Mouse (Mus musculus) MEL (cell line): ENCODE data around the gene Lce1l. TPM values are rescaled to one million over a fixed set of nuclear protein-coding genes. Genes with fewer than 3 reads are reported as not detected.

ENCODE experiments used
- DNase-seq: peaks from one replicate; pipeline ENCODE4 v3.0.0; 2011; ENCODE audit warnings: low read depth, low spot score
- H3K27ac ChIP-seq: 2 replicates; pipeline ENCODE4 v1.5.1; 2012; ENCODE audit warnings: low read depth, mild to moderate bottlenecking, control low read depth, low read length, moderate library complexity; ENCODE audit not compliant: control insufficient read depth
- H3K27me3 ChIP-seq, 2 experiments: fragments of 150-350 bp in 1 of 2; sonication (generic) in 1 of 2; 2 replicates each; pipeline ENCODE4 v1.6.1; 2012; ENCODE audit warnings: low read length in 2 of 2, mild to moderate bottlenecking in 2 of 2, improper control_type of control experiment in 1 of 2, moderate library complexity in 1 of 2; ENCODE audit not compliant: insufficient read depth in 2 of 2, control insufficient read depth in 1 of 2
- H3K36me3 ChIP-seq, 2 experiments: 2 replicates each; pipeline ENCODE4 v1.6.1; 2012 to 2014; ENCODE audit warnings: low read length in 2 of 2, improper control_type of control experiment in 1 of 2, inconsistent platforms in 1 of 2, mild to moderate bottlenecking in 1 of 2; ENCODE audit not compliant: insufficient read depth in 2 of 2, control insufficient read depth in 1 of 2
- H3K4me1 ChIP-seq, 2 experiments: fragments of 150-350 bp in 1 of 2; sonication (generic) in 1 of 2; 2 replicates each; pipeline ENCODE4 v1.6.1; 2012; ENCODE audit warnings: low read length in 2 of 2, improper control_type of control experiment in 1 of 2, mild to moderate bottlenecking in 1 of 2; ENCODE audit not compliant: insufficient read depth in 2 of 2, control insufficient read depth in 1 of 2
- H3K4me3 ChIP-seq, 2 experiments: fragments of 150-350 bp in 1 of 2; sonication (generic) in 1 of 2; 2 replicates each; pipeline ENCODE4 v1.5.1; 2012; ENCODE audit warnings: low read depth in 2 of 2, low read length in 2 of 2, mild to moderate bottlenecking in 2 of 2, moderate library complexity in 2 of 2, control low read depth in 1 of 2, improper control_type of control experiment in 1 of 2; ENCODE audit not compliant: control insufficient read depth in 1 of 2, insufficient read depth in 1 of 2
- H3K79me2 ChIP-seq: 2 replicates; pipeline ENCODE4 v1.6.1; 2012; ENCODE audit warnings: mild to moderate bottlenecking, low read length, moderate library complexity; ENCODE audit not compliant: control insufficient read depth, poor library complexity, insufficient read depth
- H3K9ac ChIP-seq: 2 replicates; pipeline ENCODE4 v1.6.1; 2012; ENCODE audit warnings: low read depth, mild to moderate bottlenecking, control low read depth, low read length, moderate library complexity; ENCODE audit not compliant: control insufficient read depth, poor library complexity, severe bottlenecking
- H3K9me3 ChIP-seq: fragments of 150-350 bp; sonication (generic); replicated peaks from 2 replicates; pipeline ENCODE4 v1.6.1; 2012; ENCODE audit warnings: mild to moderate bottlenecking, low read length, improper control_type of control experiment, moderate library complexity; ENCODE audit not compliant: insufficient read depth
- CHD1 ChIP-seq: IDR thresholded peaks from 2 replicates; pipeline ENCODE4 v1.6.1; 2012; ENCODE audit warnings: low read depth, mild to moderate bottlenecking, inconsistent platforms, low read length, improper control_type of control experiment
- POLR2AphosphoS2 ChIP-seq: IDR thresholded peaks from 2 replicates; pipeline ENCODE4 v1.6.1; 2011; ENCODE audit warnings: low read length, improper control_type of control experiment
- ZMIZ1 ChIP-seq: IDR thresholded peaks from 2 replicates; pipeline ENCODE4 v1.6.1; 2012; ENCODE audit warnings: low read depth, mild to moderate bottlenecking, inconsistent platforms, low read length, improper control_type of control experiment, moderate library complexity
- polyA plus RNA-seq, 2 experiments: library from polyadenylated mRNA; stranded (reverse) in 1 of 2; unstranded in 1 of 2; fragments of >175 nt in 1 of 2; fragments of >200 nt in 1 of 2; gene quantifications; 2 replicates each; pipeline versions ENCODE4 v1.2.1 to v1.2.4; 2012; ENCODE audit warnings: low replicate concordance in 2 of 2, low read depth in 1 of 2; ENCODE audit not compliant: insufficient read length in 2 of 2, insufficient read depth in 1 of 2, missing spikeins in 1 of 2
- total RNA-seq: library from RNA; depleted of rRNA; stranded (reverse); fragments of 300-350 nt; gene quantifications from 2 replicates; pipeline ENCODE4 v1.2.3, GENCODE M21; 2012; rRNA removed

Lce1l gene
- total and polyA plus RNA-seq, 3 experiments, result not detected

- DNase-seq, result no peak
- H3K9ac ChIP-seq, result no peak within 1 kb of the TSS
- H3K4me3 ChIP-seq, result no peak within 1 kb of the TSS
- no peaks in the 10 kb centered on the region for H3K4me1 ChIP-seq
- no peaks in the 10 kb centered on the region for H3K36me3 ChIP-seq
- TF ChIP-seq CHD1 (no peak), POLR2AphosphoS2 (no peak), ZMIZ1 (no peak)
- no peaks in the 10 kb centered on the region for H3K27me3 ChIP-seq
- no peaks in the 10 kb centered on the region for H3K79me2 ChIP-seq
- no peak within 1 kb of the TSS for H3K27ac ChIP-seq
- no peaks in the 10 kb centered on the region for H3K9me3 ChIP-seq
Observed at GRCm38 (mm10) chr3:92807791-92808190, 43.3 kb downstream of the Lce1l start, which contains the start of gene Lce1k. Gene Lce1k (minus strand): TSS chr3:92807891.

Other genes starting within 250 kb of the Lce1l start
- not detected in 2 replicates for gene 2210017I01Rik, start 243.8 kb downstream of the Lce1l start, total RNA-seq
- not detected for gene 2210017I01Rik, start 243.8 kb downstream of the Lce1l start, polyA plus RNA-seq
- not detected in 2 replicates for gene Lce6a, start 229.6 kb downstream of the Lce1l start, total RNA-seq
- not detected for gene Lce6a, start 229.6 kb downstream of the Lce1l start, polyA plus RNA-seq
- not detected in 2 replicates for gene Lce1a1, start 203.0 kb downstream of the Lce1l start, total RNA-seq
- not detected for gene Lce1a1, start 203.0 kb downstream of the Lce1l start, polyA plus RNA-seq
- gene Lce1b, start 194.4 kb downstream of the Lce1l start, total RNA-seq, result not detected in 2 replicates
- not detected for gene Lce1b, start 194.4 kb downstream of the Lce1l start, polyA plus RNA-seq
- gene Lce1a2, start 181.0 kb downstream of the Lce1l start, total RNA-seq, result not detected in 2 replicates
- gene Lce1a2, start 181.0 kb downstream of the Lce1l start, polyA plus RNA-seq, result not detected
- gene Lce1c, start 172.0 kb downstream of the Lce1l start, total RNA-seq, result not detected in 2 replicates
- gene Lce1c, start 172.0 kb downstream of the Lce1l start, polyA plus RNA-seq, result not detected
- gene Lce1d, start 164.1 kb downstream of the Lce1l start, total RNA-seq, result not detected in 2 replicates
- gene Lce1d, start 164.1 kb downstream of the Lce1l start, polyA plus RNA-seq, result not detected
- not detected in 2 replicates for gene Lce1e, start 142.2 kb downstream of the Lce1l start, total RNA-seq
- gene Lce1e, start 142.2 kb downstream of the Lce1l start, polyA plus RNA-seq, result not detected
- not detected in 2 replicates for gene Lce1f, start 130.9 kb downstream of the Lce1l start, total RNA-seq
- gene Lce1f, start 130.9 kb downstream of the Lce1l start, polyA plus RNA-seq, result not detected
- not detected in 2 replicates for gene Gm38119, start 112.2 kb downstream of the Lce1l start, total RNA-seq
- gene Gm38119, start 112.2 kb downstream of the Lce1l start, polyA plus RNA-seq, result not detected
- gene Lce1g, start 98.9 kb downstream of the Lce1l start, total RNA-seq, result not detected in 2 replicates
- not detected for gene Lce1g, start 98.9 kb downstream of the Lce1l start, polyA plus RNA-seq
- not detected in 2 replicates for gene Lce1h, start 86.2 kb downstream of the Lce1l start, total RNA-seq
- gene Lce1h, start 86.2 kb downstream of the Lce1l start, polyA plus RNA-seq, result not detected
- not detected in 2 replicates for gene Lce1i, start 72.4 kb downstream of the Lce1l start, total RNA-seq
- gene Lce1i, start 72.4 kb downstream of the Lce1l start, polyA plus RNA-seq, result not detected
- not detected in 2 replicates for gene Lce1j, start 60.8 kb downstream of the Lce1l start, total RNA-seq
- not detected for gene Lce1j, start 60.8 kb downstream of the Lce1l start, polyA plus RNA-seq
- gene Lce1k, start 43.4 kb downstream of the Lce1l start, total RNA-seq, result not detected in 2 replicates
- gene Lce1k, start 43.4 kb downstream of the Lce1l start, polyA plus RNA-seq, result not detected
- not detected in 2 replicates for gene Kprp, start 24.0 kb downstream of the Lce1l start, total RNA-seq
- not detected for gene Kprp, start 24.0 kb downstream of the Lce1l start, polyA plus RNA-seq
- gene 2310050C09Rik, start 18.9 kb upstream of the Lce1l start, total RNA-seq, result not detected in 2 replicates
- not detected for gene 2310050C09Rik, start 18.9 kb upstream of the Lce1l start, polyA plus RNA-seq
- not detected in 2 replicates for gene Lce3a, start 74.9 kb upstream of the Lce1l start, total RNA-seq
- gene Lce3a, start 74.9 kb upstream of the Lce1l start, polyA plus RNA-seq, result not detected
- not detected in 2 replicates for gene Lce3b, start 81.7 kb upstream of the Lce1l start, total RNA-seq
- gene Lce3b, start 81.7 kb upstream of the Lce1l start, polyA plus RNA-seq, result not detected
- gene Lce3c, start 93.2 kb upstream of the Lce1l start, total RNA-seq, result not detected in 2 replicates
- not detected for gene Lce3c, start 93.2 kb upstream of the Lce1l start, polyA plus RNA-seq
- not detected in 2 replicates for gene Lce3d, start 106.1 kb upstream of the Lce1l start, total RNA-seq
- not detected for gene Lce3d, start 106.1 kb upstream of the Lce1l start, polyA plus RNA-seq
- not detected in 2 replicates for gene Lce3e, start 115.8 kb upstream of the Lce1l start, total RNA-seq
- gene Lce3e, start 115.8 kb upstream of the Lce1l start, polyA plus RNA-seq, result not detected
- not detected in 2 replicates for gene Lce3f, start 140.9 kb upstream of the Lce1l start, total RNA-seq
- gene Lce3f, start 140.9 kb upstream of the Lce1l start, polyA plus RNA-seq, result not detected
- gene Crct1, start 164.4 kb upstream of the Lce1l start, total RNA-seq, result not detected in 2 replicates
- gene Crct1, start 164.4 kb upstream of the Lce1l start, polyA plus RNA-seq, result not detected
- gene Lce1m, start 167.8 kb upstream of the Lce1l start, total RNA-seq, result not detected in 2 replicates
- gene Lce1m, start 167.8 kb upstream of the Lce1l start, polyA plus RNA-seq, result not detected
- gene Gm4858, start 217.5 kb upstream of the Lce1l start, total RNA-seq, result not detected in 2 replicates
- gene Gm4858, start 217.5 kb upstream of the Lce1l start, polyA plus RNA-seq, result not detected